Mouse (Mus musculus) spleen, adult 2 months (tissue): ENCODE data around the gene Ank2. TPM values are rescaled to one million over a fixed set of nuclear protein-coding genes. Genes with fewer than 3 reads are reported as not detected.

Experiments
- DNase-seq, 2 experiments: peaks; one replicate each; pipeline versions ENCODE4 v3.0.0 to v3.0.0-alpha.2; 2012 to 2021; ENCODE audit warnings: low spot score in 2 of 2, low read depth in 1 of 2
- H3K27ac ChIP-seq: fragments of 200-500 bp; 2 replicates; pipeline ENCODE4 v1.5.1; 2012; ENCODE audit warnings: low read length, inconsistent platforms; ENCODE audit not compliant: insufficient read depth
- H3K27me3 ChIP-seq: fragments of 200-500 bp; 2 replicates; pipeline ENCODE4 v1.6.1; 2012; ENCODE audit warnings: mild to moderate bottlenecking, moderate library complexity, low read length, inconsistent platforms; ENCODE audit not compliant: control insufficient read depth, insufficient read depth
- H3K36me3 ChIP-seq: fragments of 200-500 bp; 2 replicates; pipeline ENCODE4 v1.6.1; 2012; ENCODE audit warnings: mild to moderate bottlenecking, low read length, inconsistent platforms; ENCODE audit not compliant: control insufficient read depth, insufficient read depth
- H3K4me1 ChIP-seq: fragments of 200-500 bp; 2 replicates; pipeline ENCODE4 v1.6.1; 2011; ENCODE audit warnings: inconsistent platforms; ENCODE audit not compliant: control insufficient read depth, insufficient read depth, insufficient read length
- H3K4me3 ChIP-seq: fragments of 200-500 bp; 2 replicates; pipeline ENCODE4 v1.5.1; 2011; ENCODE audit warnings: mild to moderate bottlenecking, inconsistent platforms; ENCODE audit not compliant: insufficient read depth, insufficient read length; ENCODE audit errors: extremely low read depth
- CTCF ChIP-seq: fragments of 200-500 bp; IDR thresholded peaks from 2 replicates; pipeline ENCODE4 v1.5.1; 2011; ENCODE audit warnings: mild to moderate bottlenecking, inconsistent platforms; ENCODE audit not compliant: insufficient read depth, insufficient read length, insufficient replicate concordance; ENCODE audit errors: extremely low read depth
- POLR2A ChIP-seq: fragments of 200-500 bp; IDR thresholded peaks from 2 replicates; pipeline ENCODE4 v1.6.1; 2011; ENCODE audit warnings: low read depth, low read length, inconsistent platforms
- WGBS: fragments of 180-500 bp; shearing (Covaris S2); methylation state at CpG from one replicate; pipeline ENCODE4 v1.1.7; 2018; 5-methylcytosine and 5-hydroxymethylcytosine counted together
- polyA plus RNA-seq: library from polyadenylated mRNA; depleted of rRNA; stranded (reverse); fragments of >200 nt; gene quantifications from 2 replicates; pipeline ENCODE4 v1.2.3, GENCODE M21; 2012

Ank2 gene
- polyA plus RNA-seq, 1 experiment = 2.1 TPM

DNA sequence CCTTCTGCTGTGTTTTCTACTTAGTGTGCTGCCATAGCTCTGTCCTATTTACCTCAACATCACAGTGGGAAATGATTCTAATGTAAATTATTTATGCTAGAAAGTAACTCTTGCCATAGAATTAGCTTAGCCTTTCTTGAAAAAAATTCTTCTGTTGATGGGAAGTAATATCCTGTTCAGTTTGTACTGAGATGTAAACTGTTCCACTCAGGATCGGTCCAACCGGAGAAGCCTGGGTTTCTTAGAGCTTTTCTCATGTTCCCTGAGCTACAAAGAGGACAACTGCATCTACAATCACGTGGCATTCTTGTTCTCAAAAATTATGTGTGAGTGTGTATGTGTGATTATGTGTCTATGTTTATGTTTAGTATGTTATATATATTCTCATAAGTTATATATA, 30.1 kb upstream of the Ank2 start:
- Histone ChIP-seq H3K4me1 (no peaks in the 10 kb centered on the region), H3K4me3 (no peak overlapping the region), H3K36me3 (no peaks in the 10 kb centered on the region), H3K27ac (no peak overlapping the region), H3K27me3 (no peaks in the 10 kb centered on the region)
- WGBS = 90% methylated on average over 3 of the region's 3 CpGs
- no peak for DNase-seq
- no peak for TF ChIP-seq CTCF
- no peak for TF ChIP-seq POLR2A

DNA sequence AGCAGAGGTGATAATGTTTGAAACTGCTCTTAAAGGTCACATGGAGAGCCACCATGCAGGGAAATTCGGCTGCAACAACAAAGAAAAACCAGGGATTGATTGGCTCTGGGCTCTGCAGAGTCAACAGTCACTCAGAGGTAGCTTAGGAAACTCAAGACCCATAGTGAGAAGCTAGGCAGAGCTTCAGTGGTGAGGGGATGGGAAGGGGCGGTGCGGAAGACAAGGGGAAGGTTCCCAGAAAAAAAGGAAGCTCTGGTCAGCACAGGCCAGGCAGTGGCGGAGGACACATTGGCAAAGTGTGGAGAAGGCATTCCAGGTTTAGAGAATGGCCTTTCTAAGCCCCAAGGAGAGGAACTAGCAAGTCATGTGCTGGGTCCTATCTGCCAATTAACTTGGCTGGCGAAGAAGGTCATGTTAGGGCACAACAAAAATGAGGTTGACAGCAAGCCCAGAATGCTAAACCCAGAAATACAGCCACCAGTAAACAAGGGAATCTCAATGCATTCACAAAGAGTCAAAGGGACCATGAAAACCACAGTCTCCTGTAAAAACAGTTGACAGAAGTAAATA, 28.4 kb upstream of the Ank2 start:
- Histone ChIP-seq H3K4me1 (no peaks in the 10 kb centered on the region), H3K27me3 (no peaks in the 10 kb centered on the region), H3K27ac (no peak overlapping the region), H3K36me3 (no peaks in the 10 kb centered on the region), H3K4me3 (no peak overlapping the region)
- TF ChIP-seq CTCF = no peak
- TF ChIP-seq POLR2A = no peak
- 77% methylated on average over 5 of the region's 5 CpGs for WGBS
- no peak for DNase-seq

DNA sequence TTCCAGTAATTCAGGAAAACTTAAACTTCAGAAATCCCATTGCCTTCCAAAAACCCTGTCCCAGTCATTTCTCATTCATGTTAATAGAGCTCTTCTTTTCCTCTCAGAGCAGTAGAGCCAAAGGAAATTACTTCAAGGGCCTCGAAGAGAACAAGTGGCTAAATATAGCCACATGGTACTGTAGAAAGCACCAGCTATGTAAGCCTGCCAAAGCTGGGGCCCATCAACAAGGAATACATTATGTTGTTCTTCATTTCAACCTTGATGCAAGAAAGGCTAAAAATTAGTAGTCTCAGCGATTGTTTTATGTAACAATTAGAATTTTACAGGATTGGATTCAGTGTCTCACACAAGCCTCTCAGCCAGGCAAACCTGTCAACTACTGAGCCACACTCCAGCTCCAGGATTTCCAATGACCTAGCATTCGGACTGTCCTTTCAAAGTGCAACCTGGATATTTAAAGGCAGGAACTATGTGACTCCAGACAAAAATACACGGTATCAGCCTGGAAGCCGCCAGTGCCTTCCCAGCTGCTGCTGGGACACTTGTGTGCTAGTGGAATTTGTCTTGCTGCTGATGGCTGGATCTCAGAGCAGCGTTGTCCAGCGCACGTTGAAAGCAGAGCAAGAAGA, 26.2 kb upstream of the Ank2 start:
- no peaks in the 10 kb centered on the region for H3K27me3 ChIP-seq
- 76% methylated on average over 8 of the region's 8 CpGs for WGBS
- DNase-seq = no peak
- H3K4me1 ChIP-seq = no peaks in the 10 kb centered on the region
- TF ChIP-seq POLR2A (no peak), CTCF (no peak)
- H3K27ac ChIP-seq = no peak overlapping the region
- H3K36me3 ChIP-seq = no peaks in the 10 kb centered on the region
- no peak overlapping the region for H3K4me3 ChIP-seq

DNA sequence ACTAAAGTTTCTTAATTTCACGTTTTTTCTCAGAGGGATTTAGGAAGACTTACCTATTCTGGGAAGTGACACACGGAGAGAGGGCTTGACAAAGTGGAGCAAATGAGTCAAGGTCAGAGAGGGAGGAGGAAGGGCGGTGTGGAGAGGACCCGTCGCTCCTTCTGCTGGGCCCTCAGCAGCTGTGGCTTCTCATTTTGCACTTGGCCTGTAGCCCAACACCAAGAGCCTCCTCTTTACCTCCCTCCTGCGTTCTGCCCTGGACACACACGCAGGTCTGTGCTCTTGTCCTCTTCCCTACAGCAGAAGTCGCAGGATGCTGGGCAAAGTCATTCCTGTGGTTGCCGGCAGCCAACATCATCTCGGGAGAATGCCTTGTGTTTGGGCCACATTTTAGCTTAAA, 22.0 kb upstream of the Ank2 start:
- no peaks in the 10 kb centered on the region for H3K36me3 ChIP-seq
- no peak for DNase-seq
- no peaks in the 10 kb centered on the region for H3K27me3 ChIP-seq
- H3K27ac ChIP-seq = no peak overlapping the region
- H3K4me1 ChIP-seq = no peaks in the 10 kb centered on the region
- H3K4me3 ChIP-seq = no peak overlapping the region
- TF ChIP-seq CTCF = no peak
- TF ChIP-seq POLR2A = no peak
- 69% methylated on average over 10 of the region's 10 CpGs for WGBS

DNA sequence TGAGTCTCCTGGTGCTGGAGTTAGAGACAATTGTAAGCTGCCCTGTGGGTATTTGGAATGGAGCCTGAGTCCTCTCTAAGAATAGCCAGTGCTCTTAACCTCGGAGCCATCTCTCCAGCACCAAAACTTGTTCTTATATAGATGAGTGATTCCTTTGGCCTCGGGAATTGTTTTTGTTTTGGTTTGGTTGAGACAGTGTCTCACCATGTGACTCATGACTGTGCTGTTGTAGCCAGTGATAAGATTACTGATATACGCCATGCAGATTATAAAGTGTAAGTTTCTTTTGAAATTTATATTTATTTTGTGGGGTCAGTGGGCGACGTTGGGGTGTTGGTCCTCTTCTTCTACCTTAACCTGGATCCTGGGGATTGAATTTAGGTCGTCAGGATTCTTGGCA, 21.1 kb upstream of the Ank2 start:
- no peak overlapping the region for H3K27ac ChIP-seq
- H3K36me3 ChIP-seq = no peaks in the 10 kb centered on the region

DNA sequence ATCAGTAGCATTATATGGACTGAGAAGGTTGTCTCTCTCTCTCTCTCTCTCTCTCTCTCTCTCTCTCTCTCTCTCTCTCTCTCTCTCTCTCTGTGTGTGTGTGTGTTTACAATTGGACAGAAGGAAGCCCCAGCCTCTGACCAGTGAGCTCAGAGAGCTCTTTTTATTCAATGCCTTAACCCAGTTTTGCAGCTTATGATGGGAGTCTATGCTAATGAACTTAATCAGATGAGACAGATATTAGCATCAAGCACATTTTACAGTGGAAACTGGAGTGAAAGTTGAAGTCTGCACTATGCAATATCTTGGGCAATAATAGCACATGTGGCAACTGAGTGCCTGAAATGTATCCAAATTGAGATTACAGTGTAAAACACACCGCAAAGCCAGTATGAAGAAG, 16.1 kb upstream of the Ank2 start:
- no peak overlapping the region for H3K27ac ChIP-seq
- no peaks in the 10 kb centered on the region for H3K27me3 ChIP-seq
- 96% methylated on average over 1 of the region's 1 CpGs for WGBS
- no peaks in the 10 kb centered on the region for H3K36me3 ChIP-seq
- H3K4me1 ChIP-seq = no peaks in the 10 kb centered on the region
- no peak overlapping the region for H3K4me3 ChIP-seq
- no peak for DNase-seq
- no peak for TF ChIP-seq CTCF
- no peak for TF ChIP-seq POLR2A

More for the DNA sequence above, 21.1 kb upstream of the Ank2 start:
- no peaks in the 10 kb centered on the region for H3K4me1 ChIP-seq
- H3K4me3 ChIP-seq = no peak overlapping the region
- TF ChIP-seq CTCF (no peak), POLR2A (no peak)
- 78% methylated on average over 6 of the region's 6 CpGs for WGBS
- DNase-seq = no peak
- no peaks in the 10 kb centered on the region for H3K27me3 ChIP-seq

DNA sequence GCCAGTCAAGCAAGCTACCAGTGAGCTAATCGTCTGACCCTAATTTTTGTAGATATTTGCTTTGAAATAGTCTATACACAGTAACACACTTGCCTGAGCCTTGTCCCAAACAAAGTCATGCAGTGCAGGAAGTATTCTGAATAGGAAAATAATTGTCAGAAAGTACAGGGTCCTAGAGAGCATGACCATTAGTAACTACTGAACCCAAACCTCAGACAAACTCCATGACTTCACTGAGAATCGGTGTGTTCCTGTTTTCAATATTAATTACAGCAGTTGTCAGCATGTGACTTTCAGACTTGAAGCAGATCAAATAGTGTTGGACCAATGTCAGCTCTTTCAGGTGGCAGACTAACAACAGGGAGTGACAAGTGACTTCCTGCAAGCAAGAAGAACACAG, 14.5 kb upstream of the Ank2 start:
- 62% methylated on average over 2 of the region's 2 CpGs for WGBS

More for the DNA sequence above, 14.5 kb upstream of the Ank2 start:
- TF ChIP-seq POLR2A (no peak), CTCF (no peak)
- Histone ChIP-seq H3K27me3 (no peaks in the 10 kb centered on the region), H3K36me3 (no peaks in the 10 kb centered on the region), H3K4me1 (no peaks in the 10 kb centered on the region), H3K4me3 (no peak overlapping the region), H3K27ac (no peak overlapping the region)
- DNase-seq = no peak
